Comparison of ENCODE assay signal across 8 mouse cellular contexts in the genomic region with DNA sequence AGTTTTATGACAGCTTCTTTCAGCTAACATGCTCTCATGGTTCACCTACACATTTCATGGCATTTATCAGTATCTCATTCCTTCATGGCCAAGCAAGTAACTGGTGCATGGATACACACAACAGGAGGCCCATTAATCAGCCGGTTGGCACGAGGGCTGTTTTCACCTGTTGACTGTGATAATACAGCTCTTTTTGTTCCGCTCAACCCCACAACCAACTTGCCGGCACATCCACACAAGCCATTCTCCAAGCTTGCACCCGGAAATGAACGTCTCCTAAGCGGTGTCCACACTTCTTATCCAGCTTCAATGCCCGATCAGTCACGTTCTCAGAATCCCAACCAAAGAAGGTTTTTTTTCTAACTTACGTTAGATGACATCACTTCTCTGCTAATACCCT. TPM values are rescaled to one million over a fixed set of nuclear protein-coding genes. Genes with fewer than 3 reads are reported as not detected.
A peak's percentile ranks its signal among the peaks of the same experiment; 100 is the strongest.
DNase-seq lines count a peak whose midpoint lies in the region; ATAC-seq and TF ChIP-seq lines count a peak whose summit lies in the region.

No protein-coding gene starts in this region.

- no peaks in the 10 kb centered on the region for H3K27me3 ChIP-seq in neural tube, embryonic 12.5 days (replicated peaks)
- no peaks in the 10 kb centered on the region for H3K27me3 ChIP-seq in limb, embryonic 15.5 days
- no peaks in the 10 kb centered on the region for H3K27me3 ChIP-seq in stomach, embryonic 16.5 days (ENCODE audit: control insufficient read depth, insufficient read depth, low read length)

- WGBS in neural tube, embryonic 12.5 days = 81% methylated on average over 10 of the region's 10 CpGs
- 84% methylated on average over 10 of the region's 10 CpGs for whole genome bisulfite sequencing in limb, embryonic 15.5 days
- 81% methylated on average over 10 of the region's 10 CpGs for WGBS in stomach, embryonic 16.5 days

- H3K9ac ChIP-seq in neural tube, embryonic 12.5 days = 0 out of 2 replicates have a peak overlapping the region, but pooled peaks have one; percentile 26
- no peak overlapping the region for H3K9ac ChIP-seq in limb, embryonic 15.5 days
- H3K9ac ChIP-seq in stomach, embryonic 16.5 days (ENCODE audit: low read length) = peak overlapping the region; percentile 66; the same call in 1 of the 2 replicates

- peak overlapping the region; percentile 99 for H3K4me2 ChIP-seq in neural tube, embryonic 12.5 days (replicated peaks)
- peak overlapping the region; percentile 95 for H3K4me2 ChIP-seq in limb, embryonic 15.5 days
- H3K4me2 ChIP-seq in stomach, embryonic 16.5 days (ENCODE audit: low read depth, low read length) = peak overlapping the region; percentile 93

- no peaks in the 10 kb centered on the region for H3K36me3 ChIP-seq in neural tube, embryonic 12.5 days
- 0 out of 2 replicates have a peak, but pooled peaks cover 3% of the 10 kb centered on the region for H3K36me3 ChIP-seq in limb, embryonic 15.5 days
- no peaks in the 10 kb centered on the region for H3K36me3 ChIP-seq in stomach, embryonic 16.5 days (ENCODE audit: control insufficient read depth, insufficient read depth, low read length)

- DNase-seq in gastrocnemius, adult 2 months = no peak
- DNase-seq in gastrocnemius, postnatal 14 days = no peak
- no peak for DNase-seq in neural tube, embryonic 10.5 days (ENCODE audit: extremely low spot score, low spot score)
- DNase-seq in adrenal gland, adult 18-20 months (ENCODE audit: low spot score in 2 of 2) = no peak
- no peak for DNase-seq in lung, postnatal 4 days

- TF ChIP-seq CTCF in gastrocnemius, adult 2 months (IDR thresholded peaks at IDR 0.05) = no peak

- H3K27ac ChIP-seq in gastrocnemius, adult 2 months = peak overlapping the region; percentile 100; the same call in 1 of the 2 replicates
- no peak overlapping the region for H3K27ac ChIP-seq in neural tube, embryonic 12.5 days
- no peak overlapping the region for H3K27ac ChIP-seq in limb, embryonic 15.5 days
- no peak overlapping the region for H3K27ac ChIP-seq in stomach, embryonic 16.5 days (ENCODE audit: low read length)

- intact Hi-C loops in gastrocnemius, adult 2 months (cut with DNase I) = no loop called here
- intact Hi-C loops in gastrocnemius, postnatal 14 days (cut with DNase I; ENCODE audit: low total_unique reads) = no loop called here

- peaks cover 11% of the 10 kb centered on the region for H3K4me1 ChIP-seq in neural tube, embryonic 12.5 days
- peaks cover 12% of the 10 kb centered on the region for H3K4me1 ChIP-seq in limb, embryonic 15.5 days
- peaks cover 12% of the 10 kb centered on the region for H3K4me1 ChIP-seq in stomach, embryonic 16.5 days (ENCODE audit: control insufficient read depth, insufficient read depth, low read length)

- H3K4me3 ChIP-seq in gastrocnemius, adult 2 months = peak overlapping the region; percentile 95
- H3K4me3 ChIP-seq in neural tube, embryonic 12.5 days = peak overlapping the region; percentile 74; the same call in 1 of the 2 replicates
- H3K4me3 ChIP-seq in limb, embryonic 15.5 days = peak overlapping the region; percentile 90; the same call in 1 of the 2 replicates
- peak overlapping the region; percentile 84 for H3K4me3 ChIP-seq in stomach, embryonic 16.5 days (replicated peaks; ENCODE audit: low read length)

- ATAC-seq in neural tube, embryonic 12.5 days (ENCODE audit: low FRiP score, low read depth) = no peak
- ATAC-seq in limb, embryonic 15.5 days (ENCODE audit: insufficient number of reproducible peaks, low FRiP score, low TSS enrichment, low read depth) = no peak
- ATAC-seq in stomach, embryonic 16.5 days (ENCODE audit: insufficient read depth, low FRiP score) = no peak

- no peaks in the 10 kb centered on the region for H3K9me3 ChIP-seq in neural tube, embryonic 12.5 days
- no peaks in the 10 kb centered on the region for H3K9me3 ChIP-seq in limb, embryonic 15.5 days
- no peaks in the 10 kb centered on the region for H3K9me3 ChIP-seq in stomach, embryonic 16.5 days (replicated peaks; ENCODE audit: control insufficient read depth, low read length)

RNA-seq across cellular contexts. Expression of gene Cry1, which starts 2.1 kb away (rescaled TPM):
- total RNA-seq in gastrocnemius, adult 2 months (2021) = 10 to 100 TPM in 1 of 2 experiments, 1 to 10 TPM in 1; 9.1 to 15.5 TPM
- 10 to 100 TPM; 10.9 to 11.0 TPM for total RNA-seq in gastrocnemius, postnatal 14 days (2021)
- 36.6 and 37.2 TPM in 2 replicates for polyA plus RNA-seq in neural tube, embryonic 12.5 days (2016; fragmentation: Nextera tagmentation; extraction: Ambion mirVana)
- 35.3 and 37.0 TPM in 2 replicates for polyA plus RNA-seq in limb, embryonic 15.5 days (2015; fragmentation: Nextera tagmentation; extraction: Ambion mirVana)
- polyA plus RNA-seq in stomach, embryonic 16.5 days (2015; fragmentation: Nextera tagmentation; extraction: Ambion mirVana) = 19.8 and 22.1 TPM in 2 replicates
- total RNA-seq in adrenal gland, adult 18-20 months (2021) = 10 to 100 TPM; 10.6 to 13.6 TPM

RNA-seq across cellular contexts. Expression of gene Mterf2, which starts 54.9 kb away (rescaled TPM):
- 10 to 100 TPM in 1 of 2 experiments, 1 to 10 TPM in 1; 9.9 to 14.3 TPM for total RNA-seq in gastrocnemius, adult 2 months (2021)
- 10 to 100 TPM; 12.2 to 16.2 TPM for total RNA-seq in gastrocnemius, postnatal 14 days (2021)
- polyA plus RNA-seq in neural tube, embryonic 12.5 days (2016; fragmentation: Nextera tagmentation; extraction: Ambion mirVana) = 32.2 and 35.3 TPM in 2 replicates
- polyA plus RNA-seq in limb, embryonic 15.5 days (2015; fragmentation: Nextera tagmentation; extraction: Ambion mirVana) = 14.6 and 15.6 TPM in 2 replicates
- 9.3 and 12.0 TPM in 2 replicates for polyA plus RNA-seq in stomach, embryonic 16.5 days (2015; fragmentation: Nextera tagmentation; extraction: Ambion mirVana)
- total RNA-seq in adrenal gland, adult 18-20 months (2021) = 1 to 10 TPM; 2.6 to 8.2 TPM
